In the genomic region with DNA sequence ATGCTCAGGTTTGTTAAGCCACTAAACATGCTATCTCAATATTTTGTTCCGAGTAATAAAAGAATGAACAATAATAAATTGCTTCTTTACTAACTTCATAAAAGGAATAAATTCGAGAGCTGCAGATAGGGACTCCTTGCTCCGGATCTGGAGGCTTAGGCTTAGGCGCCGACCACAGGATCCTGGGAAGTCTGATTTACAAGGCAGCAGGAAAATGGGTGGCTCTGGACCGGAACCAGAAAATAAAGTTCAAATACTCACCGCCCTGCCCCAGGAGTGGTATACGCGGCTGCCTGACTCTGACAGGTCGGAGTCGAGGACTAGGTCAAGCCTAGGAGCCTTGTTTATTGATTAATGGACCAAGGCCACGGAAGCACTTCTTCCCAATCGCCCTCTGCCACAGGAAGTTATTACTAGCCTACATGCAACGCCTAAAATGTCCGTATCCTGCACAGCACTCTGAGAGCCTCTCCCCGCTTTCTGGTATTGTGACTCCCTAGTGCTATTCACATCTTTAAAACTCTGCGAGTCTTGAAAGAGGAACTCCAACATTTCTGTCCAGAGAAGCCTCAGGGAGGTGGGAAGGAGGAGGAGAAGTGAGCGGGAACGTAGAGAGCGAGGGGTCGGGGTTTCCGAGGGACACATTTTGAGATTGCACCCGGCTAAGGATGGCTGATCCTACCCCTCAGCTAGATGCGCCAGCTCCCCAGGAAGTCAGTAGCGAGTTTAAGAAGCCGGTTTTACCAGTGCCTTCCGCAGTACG, we compare ENCODE assay signal across 8 mouse cellular contexts. TPM values are rescaled to one million over a fixed set of nuclear protein-coding genes. Genes with fewer than 3 reads are reported as not detected.
A peak's percentile ranks its signal among the peaks of the same experiment; 100 is the strongest.
DNase-seq lines count a peak whose midpoint lies in the region; ATAC-seq and TF ChIP-seq lines count a peak whose summit lies in the region.

A gene (plus strand): TSS at position 642 of the 763 bp plus-strand sequence.

- H3K4me2 ChIP-seq in forebrain, postnatal 0 days (ENCODE audit: low read depth), result peak within 1 kb of the TSS; percentile 96
- peak within 1 kb of the TSS; percentile 92 for H3K4me2 ChIP-seq in lung, embryonic 15.5 days

- H3K9me3 ChIP-seq in MEL (replicated peaks; ENCODE audit: insufficient read depth, low read length), result no peaks in the 10 kb centered on the region
- H3K9me3 ChIP-seq in forebrain, postnatal 0 days (ENCODE audit: low read length), result no peaks in the 10 kb centered on the region
- no peaks in the 10 kb centered on the region for H3K9me3 ChIP-seq in lung, embryonic 15.5 days

- H3K27ac ChIP-seq in MEL (ENCODE audit: control insufficient read depth, low read depth, low read length), result peak within 1 kb of the TSS; percentile 88
- peak within 1 kb of the TSS; percentile 75; the same call in 1 of the 2 replicates for H3K27ac ChIP-seq in cerebellum, adult 2 months (ENCODE audit: insufficient read depth, low read length)
- H3K27ac ChIP-seq in forebrain, postnatal 0 days (ENCODE audit: low read depth, low read length), result peak within 1 kb of the TSS; percentile 88
- H3K27ac ChIP-seq in lung, embryonic 15.5 days, result peak within 1 kb of the TSS; percentile 90

- H3K79me2 ChIP-seq in MEL (ENCODE audit: control insufficient read depth, insufficient read depth, low read length, poor library complexity), result peaks cover 13% of the 10 kb centered on the region

- peak within 1 kb of the TSS; percentile 84 for H3K9ac ChIP-seq in MEL (ENCODE audit: control insufficient read depth, low read depth, low read length, poor library complexity, severe bottlenecking)
- H3K9ac ChIP-seq in forebrain, postnatal 0 days, result peak within 1 kb of the TSS; percentile 80
- peak within 1 kb of the TSS; percentile 85 for H3K9ac ChIP-seq in lung, embryonic 15.5 days

- under 1% methylated on average over 28 of the region's 28 CpGs for WGBS in cerebellum, adult 2 months
- 2% methylated on average over 28 of the region's 28 CpGs for WGBS in forebrain, postnatal 0 days
- under 1% methylated on average over 28 of the region's 28 CpGs for WGBS in lung, embryonic 15.5 days

- TF ChIP-seq CTCF in MEL (IDR thresholded peaks at IDR 0.05 in 2 of 3, conservative IDR thresholded peaks at IDR 0.05 in 1 of 3; ENCODE audit: control insufficient read depth in 1 of 3, insufficient read depth in 1 of 3, low read depth in 2 of 3, low read length in 3 of 3, poor library complexity in 1 of 3, severe bottlenecking in 1 of 3), result no peak
- no peak for TF ChIP-seq CTCF in cerebellum, adult 2 months (IDR thresholded peaks at IDR 0.05; ENCODE audit: borderline replicate concordance, insufficient read depth, low read depth, low read length)
- TF ChIP-seq CTCF in forebrain, postnatal 0 days (IDR thresholded peaks at IDR 0.05; ENCODE audit: low read depth), result no peak

- H3K27me3 ChIP-seq in MEL (ENCODE audit: control insufficient read depth in 1 of 2, insufficient read depth in 2 of 2, low read length in 2 of 2), result no peaks in the 10 kb centered on the region
- H3K27me3 ChIP-seq in cerebellum, adult 2 months (ENCODE audit: control insufficient read depth, insufficient read depth, low read length), result no peaks in the 10 kb centered on the region
- H3K27me3 ChIP-seq in forebrain, postnatal 0 days (ENCODE audit: insufficient read depth, low read length), result no peaks in the 10 kb centered on the region
- H3K27me3 ChIP-seq in lung, embryonic 15.5 days, result no peaks in the 10 kb centered on the region

- no peak for TF ChIP-seq RAD21 in MEL (IDR thresholded peaks at IDR 0.05; ENCODE audit: low read depth, low read length)

- H3K36me3 ChIP-seq in MEL (ENCODE audit: control insufficient read depth in 1 of 2, insufficient read depth in 2 of 2, low read length in 2 of 2), result peaks cover 8 to 19% of the 10 kb centered on the region in 2 experiments
- peaks cover 29% of the 10 kb centered on the region for H3K36me3 ChIP-seq in forebrain, postnatal 0 days (ENCODE audit: insufficient read depth)
- H3K36me3 ChIP-seq in lung, embryonic 15.5 days, result peaks cover 19% of the 10 kb centered on the region

- peak; percentile 94 for ATAC-seq in forebrain, postnatal 0 days
- peak; percentile 49 for ATAC-seq in lung, embryonic 15.5 days (ENCODE audit: borderline replicate concordance, extremely low read depth, low FRiP score, low TSS enrichment)

- peak; percentile 74 to 91 for TF ChIP-seq POLR2A in MEL (IDR thresholded peaks at IDR 0.05; ENCODE audit: control insufficient read depth in 1 of 2, insufficient read depth in 1 of 2, low read depth in 1 of 2, low read length in 2 of 2, poor library complexity in 1 of 2)
- peak; percentile 62; the same call in 1 of the 2 replicates for TF ChIP-seq POLR2A in cerebellum, adult 2 months (IDR thresholded peaks at IDR 0.05; ENCODE audit: borderline replicate concordance, insufficient read depth, low read length)

- DNase-seq in MEL (ENCODE audit: low read depth, low spot score), result peak; percentile 95
- DNase-seq in cerebellum, adult 2 months, result peak; percentile 78 to 88
- peak; percentile 92 for DNase-seq in forebrain, postnatal 0 days
- DNase-seq in heart, postnatal 4 days, result peak; percentile 87
- peak; percentile 48 to 78 for DNase-seq in layer of hippocampus, adult 8-10 months (ENCODE audit: low spot score in 2 of 2)
- DNase-seq in ovary, adult 18-20 months (ENCODE audit: low spot score), result peak; percentile 28
- peak; percentile 84 for DNase-seq in thymus, postnatal 0 days (ENCODE audit: low spot score)

- H3K4me1 ChIP-seq in MEL (ENCODE audit: control insufficient read depth in 1 of 2, insufficient read depth in 2 of 2, low read length in 2 of 2), result peaks cover 0 to 11% of the 10 kb centered on the region in 2 experiments; a peak in 3 of 4 replicates
- H3K4me1 ChIP-seq in cerebellum, adult 2 months (ENCODE audit: control insufficient read depth, insufficient read depth, low read length), result peaks cover 3% of the 10 kb centered on the region; the same call in 1 of the 2 replicates
- peaks cover 18% of the 10 kb centered on the region for H3K4me1 ChIP-seq in forebrain, postnatal 0 days (ENCODE audit: insufficient read depth)
- H3K4me1 ChIP-seq in lung, embryonic 15.5 days, result peaks cover 16% of the 10 kb centered on the region

- no peak for TF ChIP-seq EP300 in MEL (IDR thresholded peaks at IDR 0.05; ENCODE audit: low read depth in 1 of 2, low read length in 2 of 2)

- H3K4me3 ChIP-seq in MEL (ENCODE audit: control insufficient read depth in 1 of 2, insufficient read depth in 1 of 2, low read depth in 2 of 2, low read length in 2 of 2), result peak within 1 kb of the TSS; percentile 81 to 96
- H3K4me3 ChIP-seq in cerebellum, adult 2 months (replicated peaks; ENCODE audit: insufficient read depth, low read depth, low read length), result peak within 1 kb of the TSS; percentile 91
- H3K4me3 ChIP-seq in forebrain, postnatal 0 days (ENCODE audit: low read depth, low read length), result peak within 1 kb of the TSS; percentile 84
- H3K4me3 ChIP-seq in lung, embryonic 15.5 days, result peak within 1 kb of the TSS; percentile 97

TF ChIP-seq in MEL, 35 proteins besides CTCF, POLR2A, EP300 and RAD21 (continues in another document):
- peak; percentile 91 for TF ChIP-seq TBP (IDR thresholded peaks at IDR 0.05; ENCODE audit: low read depth, low read length)
- TF ChIP-seq ELF1 (IDR thresholded peaks at IDR 0.05; ENCODE audit: low read depth, low read length), result peak; percentile 74
- TF ChIP-seq MYB (IDR thresholded peaks at IDR 0.05; ENCODE audit: low read depth, low read length), result no peak
- no peak for TF ChIP-seq ZNF384 (IDR thresholded peaks at IDR 0.05; ENCODE audit: low read depth, low read length)
- peak; percentile 77 for TF ChIP-seq NELFE (IDR thresholded peaks at IDR 0.05; ENCODE audit: low read depth, low read length)
- no peak for TF ChIP-seq MAFK (IDR thresholded peaks at IDR 0.05; ENCODE audit: borderline replicate concordance, low read depth, low read length)
- peak; percentile 54; the same call in 1 of the 2 replicates for TF ChIP-seq JUND (IDR thresholded peaks at IDR 0.05; ENCODE audit: low read depth, low read length)
- TF ChIP-seq UBTF (IDR thresholded peaks at IDR 0.05; ENCODE audit: borderline replicate concordance, insufficient read depth, low read depth, low read length), result 0 out of 2 replicates have a peak, but pooled peaks have one; percentile 56
- peak; percentile 80 for TF ChIP-seq SIN3A (IDR thresholded peaks at IDR 0.05; ENCODE audit: low read length)
- 0 out of 2 replicates have a peak, but pooled peaks have one; percentile 46 for TF ChIP-seq CHD1 (IDR thresholded peaks at IDR 0.05; ENCODE audit: low read depth, low read length)
- 0 out of 2 replicates have a peak, but pooled peaks have one; percentile 23 for TF ChIP-seq GATA1 (IDR thresholded peaks at IDR 0.05; ENCODE audit: low read depth, low read length)
- TF ChIP-seq MXI1 (IDR thresholded peaks at IDR 0.05; ENCODE audit: low read depth, low read length), result peak; percentile 73
- TF ChIP-seq KAT2A (conservative IDR thresholded peaks at IDR 0.05; ENCODE audit: low read depth, low read length), result peak; percentile 88
- TF ChIP-seq MEF2A (IDR thresholded peaks at IDR 0.05; ENCODE audit: extremely low read depth, insufficient replicate concordance, low read depth, low read length, poor library complexity, severe bottlenecking), result no peak
- no peak for TF ChIP-seq ZMIZ1 (IDR thresholded peaks at IDR 0.05; ENCODE audit: low read depth, low read length)
- no peak for TF ChIP-seq RCOR1 (IDR thresholded peaks at IDR 0.05; ENCODE audit: low read depth, low read length)
- TF ChIP-seq HCFC1 (IDR thresholded peaks at IDR 0.05; ENCODE audit: low read depth, low read length), result peak; percentile 92
- peak; percentile 5; the same call in 1 of the 2 replicates for TF ChIP-seq MAZ (IDR thresholded peaks at IDR 0.05; ENCODE audit: low read depth, low read length)
- TF ChIP-seq E2F4 (IDR thresholded peaks at IDR 0.05; ENCODE audit: borderline replicate concordance, low read depth, low read length), result no peak
- TF ChIP-seq POLR2AphosphoS2 (IDR thresholded peaks at IDR 0.05; ENCODE audit: low read length), result peak; percentile 70; the same call in 1 of the 2 replicates
- TF ChIP-seq ETS1 (IDR thresholded peaks at IDR 0.05; ENCODE audit: low read depth, low read length), result no peak

RNA-seq across cellular contexts. Expression of the gene that starts here (rescaled TPM):
- total RNA-seq in MEL (2012; rRNA removed), result 37.6 and 41.7 TPM in 2 replicates
- 100 to 1,000 TPM in 1 of 2 experiments, 10 to 100 TPM in 1; 41.6 to 523 TPM for polyA plus RNA-seq in MEL (2012; ENCODE audit: insufficient read depth in 1 of 2, insufficient read length in 2 of 2, low read depth in 1 of 2, low replicate concordance in 2 of 2, missing spikeins in 1 of 2)
- 25.0 and 26.3 TPM in 2 replicates for polyA plus RNA-seq in cerebellum, adult 2 months (2012; rRNA removed)
- total RNA-seq in forebrain, postnatal 0 days (2014; rRNA removed), result 29.3 and 36.9 TPM in 2 replicates
- 16.6 and 25.6 TPM in 2 replicates for polyA plus RNA-seq in forebrain, postnatal 0 days (2015; fragmentation: Nextera tagmentation; extraction: Ambion mirVana)
- 10 to 100 TPM; 21.2 to 21.4 TPM for total RNA-seq in heart, postnatal 4 days (2021)
- total RNA-seq in layer of hippocampus, adult 8-10 months (2022), result 10 to 100 TPM; 49.5 to 55.8 (median 52.1) TPM
- 23.4 and 31.2 TPM in 2 replicates for polyA plus RNA-seq in lung, embryonic 15.5 days (2015; fragmentation: Nextera tagmentation; extraction: Ambion mirVana)
- 20.7 and 31.6 TPM in 2 replicates for polyA plus RNA-seq in thymus, postnatal 0 days (2015; fragmentation: Nextera tagmentation; extraction: Ambion mirVana)

Comparison
In these comparisons a context has a peak if more than half of its experiments do, and no peak if none do; other contexts are left out.
1. Peak in every context shown above with its lines: DNase-seq, ATAC-seq, H3K4me3 ChIP-seq and H3K27ac ChIP-seq.
2. DNase-seq: peak in every context shown above with its lines; median percentile 95 in MEL; 92 in forebrain, postnatal 0 days; 87 in heart, postnatal 4 days; 84 in thymus, postnatal 0 days; 83 in cerebellum, adult 2 months; 63 in layer of hippocampus, adult 8-10 months; 28 in ovary, adult 18-20 months.